Mouse (Mus musculus) forebrain, embryonic 14.5 days (tissue): ENCODE measurements around the gene Rreb1. TPM values are rescaled to one million over a fixed set of nuclear protein-coding genes. Genes with fewer than 3 reads are reported as not detected.

Source experiments
- ATAC-seq: fragments of 200-750 bp; cut with Nextera tagmentation; 2 replicates; pipeline ENCODE4 v1.8.0; 2017; ENCODE audit warnings: mild to moderate bottlenecking, moderate library complexity
- DNase-seq: peaks from one replicate; pipeline ENCODE4 v3.0.0-alpha.2; 2015; ENCODE audit warnings: low spot score
- H3K27ac ChIP-seq: fragments of 300-500 bp; sonication (generic); 2 replicates; pipeline ENCODE4 v1.5.1; 2014; ENCODE audit warnings: low read depth, mild to moderate bottlenecking, control low read depth, low read length, moderate library complexity
- H3K27me3 ChIP-seq: fragments of 300-500 bp; sonication (generic); replicated peaks from 2 replicates; pipeline ENCODE4 v1.6.1; 2014; ENCODE audit warnings: low read length, control low read depth, mixed read lengths; ENCODE audit not compliant: control insufficient read depth, insufficient read depth
- H3K36me3 ChIP-seq: fragments of 300-500 bp; sonication (generic); 2 replicates; pipeline ENCODE4 v1.6.1; 2014; ENCODE audit warnings: low read length, control low read depth; ENCODE audit not compliant: control insufficient read depth, insufficient read depth
- H3K4me1 ChIP-seq: fragments of 300-500 bp; sonication (generic); 2 replicates; pipeline ENCODE4 v1.6.1; 2014; ENCODE audit warnings: antibody characterized with exemption, low read length, control low read depth; ENCODE audit not compliant: control insufficient read depth, insufficient read depth
- H3K4me2 ChIP-seq: fragments of 300-500 bp; sonication (generic); 2 replicates; pipeline ENCODE4 v1.6.1; 2014; ENCODE audit warnings: mild to moderate bottlenecking, control low read depth, low read length
- H3K4me3 ChIP-seq: fragments of 300-500 bp; sonication (generic); 2 replicates; pipeline ENCODE4 v1.5.1; 2014; ENCODE audit warnings: low read depth, low read length, control low read depth
- H3K9ac ChIP-seq: fragments of 300-500 bp; sonication (generic); 2 replicates; pipeline ENCODE4 v1.6.1; 2014; ENCODE audit warnings: mild to moderate bottlenecking, low read length, control low read depth, moderate library complexity
- H3K9me3 ChIP-seq: fragments of 300-500 bp; sonication (generic); replicated peaks from 2 replicates; pipeline ENCODE4 v1.6.1; 2016; ENCODE audit warnings: low read length, control low read depth, mixed read lengths; ENCODE audit not compliant: control insufficient read depth
- WGBS: fragments of 180-500 bp; shearing (Covaris S2); extraction: QIAGEN DNeasy Blood & Tissue Kit; methylation state at CpG from one replicate; pipeline ENCODE4 v1.1.7; 2014; 5-methylcytosine and 5-hydroxymethylcytosine counted together
- polyA plus RNA-seq: library from polyadenylated mRNA; unstranded; fragments of >200 nt; fragmentation: Nextera tagmentation; extraction: Ambion mirVana; gene quantifications from 2 replicates; pipeline ENCODE4 v1.2.1, GENCODE M21; 2014

The Rreb1 gene
- polyA plus RNA-seq, 1 experiment from 2014 or later: 1.5 TPM

DNA sequence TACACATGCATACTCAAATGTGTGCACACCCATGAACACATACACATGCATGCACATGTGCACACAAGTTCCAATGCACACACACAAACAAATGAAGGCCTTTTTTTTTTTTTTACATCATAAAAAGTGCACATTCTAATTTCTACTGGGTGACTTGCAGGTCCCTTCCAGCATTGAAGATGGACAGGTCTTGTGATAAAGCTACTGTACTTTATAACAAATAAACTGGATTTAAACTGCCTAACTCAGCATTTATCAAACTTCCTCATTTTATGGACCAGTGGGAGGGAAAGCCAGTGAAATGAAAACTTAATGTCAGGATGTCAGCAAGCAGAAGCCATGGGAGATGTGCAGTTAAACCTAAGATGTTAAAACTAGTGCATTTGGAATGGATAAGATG is 1.5 kb upstream of the Rreb1 start:
- Histone ChIP-seq H3K4me3 (no peak overlapping the region), H3K4me1 (peaks cover 7% of the 10 kb centered on the region; the same call in 1 of the 2 replicates), H3K4me2 (no peak overlapping the region), H3K9me3 (no peaks in the 10 kb centered on the region), H3K36me3 (no peaks in the 10 kb centered on the region), H3K27ac (no peak overlapping the region), H3K27me3 (peaks cover 30% of the 10 kb centered on the region), H3K9ac (no peak overlapping the region)
- ATAC-seq (no peak), DNase-seq (no peak)

DNA sequence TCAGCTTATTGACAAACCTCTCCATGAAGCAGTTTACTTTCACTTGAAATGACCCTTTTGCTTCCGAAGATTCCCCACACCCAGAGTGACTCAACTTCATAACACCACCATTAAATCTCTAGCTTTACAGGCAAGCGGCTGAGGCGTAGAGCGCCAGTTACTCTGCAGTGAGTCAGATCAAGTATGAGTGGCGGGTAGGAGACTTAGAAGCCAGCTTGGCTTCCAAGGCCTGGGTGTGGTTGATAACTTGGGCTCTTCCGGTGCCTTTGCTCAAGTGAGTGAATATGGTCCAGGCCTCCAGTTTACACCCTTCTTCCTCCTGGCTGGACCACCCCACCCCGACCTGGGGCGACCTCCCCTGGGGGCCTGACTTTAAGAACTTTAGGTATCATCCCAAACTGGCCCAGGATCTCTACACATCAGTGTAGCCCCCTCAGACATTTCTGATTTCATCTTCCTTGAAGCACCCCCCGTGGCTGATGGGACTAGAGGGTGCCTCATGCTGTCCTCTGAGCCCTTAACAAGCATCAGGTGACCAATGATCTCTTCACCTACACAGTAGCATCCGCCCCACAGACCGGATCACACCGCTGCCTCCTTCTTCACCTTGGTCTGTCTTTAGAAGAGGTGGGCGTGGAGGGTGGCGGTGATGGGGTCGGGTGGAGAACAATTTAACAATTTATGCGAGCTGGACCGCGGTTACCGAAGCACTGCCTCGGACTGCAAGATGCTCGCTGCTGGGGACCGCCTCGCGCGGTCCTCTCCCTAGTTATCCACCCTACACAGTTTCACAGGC is 651 bp upstream of the Rreb1 start:
- peak overlapping the region; percentile 57 for H3K9ac ChIP-seq
- H3K36me3 ChIP-seq: no peaks in the 10 kb centered on the region
- peak overlapping the region; percentile 49 for H3K4me3 ChIP-seq
- H3K27ac ChIP-seq: no peak overlapping the region
- H3K4me1 ChIP-seq: peaks cover 7% of the 10 kb centered on the region; the same call in 1 of the 2 replicates
- H3K4me2 ChIP-seq: peak overlapping the region; percentile 100
- H3K27me3 ChIP-seq: peaks cover 29% of the 10 kb centered on the region
- no peaks in the 10 kb centered on the region for H3K9me3 ChIP-seq
- DNase-seq: no peak
- 16% methylated on average over 25 of the region's 25 CpGs for WGBS
- ATAC-seq: peak; percentile 13; the same call in 1 of the 2 replicates

DNA sequence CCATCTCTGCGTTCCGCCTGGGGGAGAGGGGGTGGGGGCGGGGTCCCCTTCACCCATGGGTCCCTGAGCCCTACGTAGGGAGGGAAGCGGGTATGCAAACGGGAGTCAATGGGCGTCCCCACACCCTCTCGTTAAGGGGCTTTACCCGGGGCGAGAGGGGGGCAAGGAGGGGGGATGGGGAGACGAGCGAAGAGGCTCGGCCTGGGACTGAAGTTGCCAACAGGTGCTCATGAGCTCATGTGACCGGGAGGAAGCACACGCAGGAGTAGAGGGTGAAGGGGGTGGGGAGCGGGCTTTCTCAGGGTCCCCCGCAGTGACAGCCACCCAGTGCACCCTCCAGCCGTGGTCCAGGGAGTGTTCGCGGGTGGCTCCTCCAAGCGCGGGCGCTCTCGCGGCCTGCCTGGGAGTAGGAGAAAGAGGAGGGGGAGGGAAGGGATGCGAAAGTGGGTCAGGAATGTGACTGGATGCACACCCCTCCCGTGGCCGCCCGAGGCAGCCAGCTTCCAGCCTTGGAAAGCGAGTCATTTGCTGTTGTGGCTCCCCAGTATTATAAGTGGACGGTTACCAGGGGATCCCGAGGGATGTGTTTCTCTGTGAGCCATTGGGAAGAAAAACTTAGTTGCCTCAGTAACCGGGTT is 513 bp downstream of the Rreb1 start:
- 0% methylated on average over 33 of the region's 33 CpGs for WGBS
- H3K9me3 ChIP-seq: no peaks in the 10 kb centered on the region
- peak; percentile 19 for DNase-seq
- H3K9ac ChIP-seq: peak overlapping the region; percentile 57
- peaks cover 7% of the 10 kb centered on the region; the same call in 1 of the 2 replicates for H3K4me1 ChIP-seq
- H3K4me3 ChIP-seq: peak overlapping the region; percentile 49
- H3K4me2 ChIP-seq: peak overlapping the region; percentile 100
- ATAC-seq: peak; percentile 74
- no peak overlapping the region for H3K27ac ChIP-seq
- H3K36me3 ChIP-seq: no peaks in the 10 kb centered on the region
- peaks cover 29% of the 10 kb centered on the region for H3K27me3 ChIP-seq

DNA sequence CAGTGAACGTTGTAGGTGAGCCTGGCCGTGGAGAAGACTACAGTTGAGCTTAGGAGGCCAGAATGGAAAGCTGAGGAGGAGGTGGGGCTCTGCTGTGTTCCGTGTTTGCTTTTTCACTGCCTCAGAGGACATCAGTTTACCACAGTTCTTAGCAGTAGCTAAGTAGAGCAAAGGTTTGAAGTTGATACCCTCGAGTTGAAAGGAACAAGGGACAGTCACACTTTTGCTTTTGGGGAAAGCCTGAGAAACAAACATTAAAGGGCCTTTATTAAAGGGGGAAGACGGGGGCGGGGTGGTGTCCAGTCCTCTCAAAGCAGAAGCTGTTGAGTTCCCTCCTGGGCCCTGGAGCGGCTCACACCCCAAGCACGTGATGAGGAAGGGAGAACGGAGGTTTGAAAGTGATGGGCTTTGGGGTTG is 1.1 kb downstream of the Rreb1 start:
- WGBS: 6% methylated on average over 9 of the region's 9 CpGs
- Histone ChIP-seq H3K36me3 (no peaks in the 10 kb centered on the region), H3K9me3 (no peaks in the 10 kb centered on the region), H3K4me1 (peaks cover 7% of the 10 kb centered on the region; the same call in 1 of the 2 replicates), H3K4me3 (peak overlapping the region; percentile 49), H3K27ac (no peak overlapping the region), H3K4me2 (peak overlapping the region; percentile 100), H3K27me3 (peaks cover 29% of the 10 kb centered on the region), H3K9ac (no peak overlapping the region)
- DNase-seq (no peak), ATAC-seq (no peak)

DNA sequence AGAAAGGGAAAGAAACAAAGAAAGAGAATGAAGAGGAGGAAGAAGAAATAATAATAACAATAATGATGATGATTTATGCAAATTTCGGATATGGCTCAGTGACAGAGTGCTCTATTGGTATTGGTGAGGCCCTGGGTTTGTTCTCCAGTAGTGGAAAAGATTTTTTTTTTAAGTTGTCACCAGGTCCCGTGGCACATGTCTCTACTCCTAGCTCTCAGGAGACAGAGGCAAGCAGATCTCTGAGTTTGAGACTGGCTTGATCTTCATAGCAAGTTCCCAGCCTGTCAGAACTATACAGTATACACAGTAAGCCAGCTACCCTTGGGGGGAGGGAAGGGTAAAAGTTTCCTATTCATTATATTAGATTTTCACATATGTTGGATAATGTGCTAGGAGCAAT is 3.4 kb downstream of the Rreb1 start:
- H3K27ac ChIP-seq: no peak overlapping the region
- H3K36me3 ChIP-seq: no peaks in the 10 kb centered on the region
- no peak overlapping the region for H3K9ac ChIP-seq
- WGBS: 61% methylated on average over 2 of the region's 2 CpGs
- DNase-seq (no peak), ATAC-seq (no peak)
- peaks cover 7% of the 10 kb centered on the region; the same call in 1 of the 2 replicates for H3K4me1 ChIP-seq
- no peaks in the 10 kb centered on the region for H3K9me3 ChIP-seq
- peaks cover 25% of the 10 kb centered on the region for H3K27me3 ChIP-seq
- no peak overlapping the region for H3K4me2 ChIP-seq
- no peak overlapping the region for H3K4me3 ChIP-seq

GRCm38 (mm10) chr13:37782144-37782543 is 3.9 kb downstream of the Rreb1 start:
- Histone ChIP-seq H3K27me3 (peaks cover 20% of the 10 kb centered on the region), H3K9ac (no peak overlapping the region), H3K4me2 (no peak overlapping the region), H3K27ac (no peak overlapping the region), H3K36me3 (no peaks in the 10 kb centered on the region), H3K4me3 (no peak overlapping the region), H3K9me3 (no peaks in the 10 kb centered on the region), H3K4me1 (peaks cover 7% of the 10 kb centered on the region; the same call in 1 of the 2 replicates)
- DNase-seq (no peak), ATAC-seq (no peak)
- 89% methylated on average over 6 of the region's 6 CpGs for WGBS

DNA sequence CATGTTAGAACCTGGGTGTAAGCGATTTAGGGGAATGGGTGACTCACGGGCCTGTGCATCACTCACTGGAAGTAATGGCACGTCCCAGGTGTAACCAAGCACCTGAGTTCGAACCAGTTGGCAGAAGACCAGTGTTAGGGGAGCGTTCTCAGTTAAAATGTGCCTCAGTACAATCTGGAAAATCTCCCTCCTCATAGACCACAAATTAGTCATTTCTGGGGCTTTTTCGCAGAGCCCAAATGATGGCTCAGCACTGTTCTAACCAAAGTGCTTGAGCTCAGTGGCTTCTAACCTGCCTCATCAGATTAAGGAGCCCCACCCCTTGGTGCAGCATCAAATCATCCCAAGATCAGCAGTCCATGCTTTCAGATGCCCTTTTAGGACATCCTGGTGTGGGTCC is 5.5 kb downstream of the Rreb1 start:
- no peak for ATAC-seq
- no peak overlapping the region for H3K9ac ChIP-seq
- no peak overlapping the region for H3K4me3 ChIP-seq
- H3K4me1 ChIP-seq: peaks cover 3% of the 10 kb centered on the region; the same call in 1 of the 2 replicates
- no peak overlapping the region for H3K27ac ChIP-seq
- no peak for DNase-seq
- 0 out of 2 replicates have a peak, but pooled peaks cover 8% of the 10 kb centered on the region for H3K27me3 ChIP-seq
- H3K9me3 ChIP-seq: no peaks in the 10 kb centered on the region
- 89% methylated on average over 6 of the region's 6 CpGs for WGBS
- H3K4me2 ChIP-seq: no peak overlapping the region
- no peaks in the 10 kb centered on the region for H3K36me3 ChIP-seq

DNA sequence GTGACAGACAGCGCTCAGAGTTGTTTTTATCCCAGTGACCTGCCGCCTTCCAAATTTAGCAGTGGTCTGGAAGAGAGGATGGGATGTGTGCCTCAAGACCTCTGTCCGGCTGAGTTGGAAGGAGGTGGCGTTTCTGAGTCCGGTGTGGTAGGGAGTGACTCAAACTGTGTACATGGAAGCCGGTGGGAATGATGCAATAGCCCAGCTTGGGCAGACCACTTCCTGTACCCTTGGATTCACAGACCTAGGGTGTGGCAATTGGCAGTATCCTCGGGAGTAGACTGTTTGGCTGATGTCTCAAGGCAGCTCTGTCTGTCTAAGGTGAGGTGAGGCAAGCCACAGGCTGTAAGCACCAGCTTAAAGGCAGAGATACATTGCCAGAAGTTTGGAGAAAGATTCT is 6.0 kb downstream of the Rreb1 start:
- 79% methylated on average over 7 of the region's 7 CpGs for WGBS
- no peak overlapping the region for H3K4me3 ChIP-seq
- no peaks in the 10 kb centered on the region for H3K36me3 ChIP-seq
- H3K9me3 ChIP-seq: no peaks in the 10 kb centered on the region
- H3K27me3 ChIP-seq: 0 out of 2 replicates have a peak, but pooled peaks cover 3% of the 10 kb centered on the region
- no peak for DNase-seq
- no peak overlapping the region for H3K4me2 ChIP-seq
- H3K4me1 ChIP-seq: no peaks in the 10 kb centered on the region
- no peak overlapping the region for H3K27ac ChIP-seq
- no peak for ATAC-seq
- H3K9ac ChIP-seq: no peak overlapping the region
